Mouse (Mus musculus) MEL (cell line): Measurements from ENCODE around the gene Pf4. TPM values are rescaled to one million over a fixed set of nuclear protein-coding genes. Genes with fewer than 3 reads are reported as not detected.
A peak's percentile ranks its signal among the peaks of the same experiment; 100 is the strongest.

Source experiments
- DNase-seq: peaks from one replicate; pipeline ENCODE4 v3.0.0; 2011; ENCODE audit warnings: low read depth, low spot score
- H3K27ac ChIP-seq: 2 replicates; pipeline ENCODE4 v1.5.1; 2012; ENCODE audit warnings: low read depth, mild to moderate bottlenecking, control low read depth, low read length, moderate library complexity; ENCODE audit not compliant: control insufficient read depth
- H3K27me3 ChIP-seq, 2 experiments: fragments of 150-350 bp in 1 of 2; sonication (generic) in 1 of 2; 2 replicates each; pipeline ENCODE4 v1.6.1; 2012; ENCODE audit warnings: low read length in 2 of 2, mild to moderate bottlenecking in 2 of 2, improper control_type of control experiment in 1 of 2, moderate library complexity in 1 of 2; ENCODE audit not compliant: insufficient read depth in 2 of 2, control insufficient read depth in 1 of 2
- H3K36me3 ChIP-seq, 2 experiments: 2 replicates each; pipeline ENCODE4 v1.6.1; 2012 to 2014; ENCODE audit warnings: low read length in 2 of 2, improper control_type of control experiment in 1 of 2, inconsistent platforms in 1 of 2, mild to moderate bottlenecking in 1 of 2; ENCODE audit not compliant: insufficient read depth in 2 of 2, control insufficient read depth in 1 of 2
- H3K4me1 ChIP-seq, 2 experiments: fragments of 150-350 bp in 1 of 2; sonication (generic) in 1 of 2; 2 replicates each; pipeline ENCODE4 v1.6.1; 2012; ENCODE audit warnings: low read length in 2 of 2, improper control_type of control experiment in 1 of 2, mild to moderate bottlenecking in 1 of 2; ENCODE audit not compliant: insufficient read depth in 2 of 2, control insufficient read depth in 1 of 2
- H3K4me3 ChIP-seq, 2 experiments: fragments of 150-350 bp in 1 of 2; sonication (generic) in 1 of 2; 2 replicates each; pipeline ENCODE4 v1.5.1; 2012; ENCODE audit warnings: low read depth in 2 of 2, low read length in 2 of 2, mild to moderate bottlenecking in 2 of 2, moderate library complexity in 2 of 2, control low read depth in 1 of 2, improper control_type of control experiment in 1 of 2; ENCODE audit not compliant: control insufficient read depth in 1 of 2, insufficient read depth in 1 of 2
- H3K79me2 ChIP-seq: 2 replicates; pipeline ENCODE4 v1.6.1; 2012; ENCODE audit warnings: mild to moderate bottlenecking, low read length, moderate library complexity; ENCODE audit not compliant: control insufficient read depth, poor library complexity, insufficient read depth
- H3K9ac ChIP-seq: 2 replicates; pipeline ENCODE4 v1.6.1; 2012; ENCODE audit warnings: low read depth, mild to moderate bottlenecking, control low read depth, low read length, moderate library complexity; ENCODE audit not compliant: control insufficient read depth, poor library complexity, severe bottlenecking
- H3K9me3 ChIP-seq: fragments of 150-350 bp; sonication (generic); replicated peaks from 2 replicates; pipeline ENCODE4 v1.6.1; 2012; ENCODE audit warnings: mild to moderate bottlenecking, low read length, improper control_type of control experiment, moderate library complexity; ENCODE audit not compliant: insufficient read depth
- CHD1 ChIP-seq: IDR thresholded peaks from 2 replicates; pipeline ENCODE4 v1.6.1; 2012; ENCODE audit warnings: low read depth, mild to moderate bottlenecking, inconsistent platforms, low read length, improper control_type of control experiment
- CTCF ChIP-seq, 3 experiments: IDR thresholded peaks in 2 of 3; conservative IDR thresholded peaks in 1 of 3; 2 replicates each; pipeline ENCODE4 v1.5.1; 2011 to 2012; ENCODE audit warnings: low read length in 3 of 3, low read depth in 2 of 3, mild to moderate bottlenecking in 2 of 3, improper control_type of control experiment in 1 of 3, inconsistent platforms in 1 of 3, mixed read lengths in 1 of 3, moderate library complexity in 1 of 3; ENCODE audit not compliant: control insufficient read depth in 1 of 3, insufficient read depth in 1 of 3, poor library complexity in 1 of 3, severe bottlenecking in 1 of 3
- ELF1 ChIP-seq: IDR thresholded peaks from 2 replicates; pipeline ENCODE4 v1.6.1; 2014; ENCODE audit warnings: low read depth, mild to moderate bottlenecking, inconsistent platforms, low read length, improper control_type of control experiment, moderate library complexity
- JUND ChIP-seq: IDR thresholded peaks from 2 replicates; pipeline ENCODE4 v1.6.1; 2011; ENCODE audit warnings: low read depth, mild to moderate bottlenecking, improper control_type of control experiment, low read length
- KAT2A ChIP-seq: conservative IDR thresholded peaks from 2 replicates; pipeline ENCODE4 v1.6.1; 2012; ENCODE audit warnings: low read depth, low read length, improper control_type of control experiment, inconsistent platforms
- MAFK ChIP-seq: IDR thresholded peaks from 2 replicates; pipeline ENCODE4 v1.6.1; 2011; ENCODE audit warnings: low read depth, mild to moderate bottlenecking, low read length, improper control_type of control experiment, borderline replicate concordance
- MAX ChIP-seq: IDR thresholded peaks from 2 replicates; pipeline ENCODE4 v1.6.1; 2011; ENCODE audit warnings: low read length, improper control_type of control experiment
- NELFE ChIP-seq: IDR thresholded peaks from 2 replicates; pipeline ENCODE4 v1.6.1; 2011; ENCODE audit warnings: low read depth, low read length, improper control_type of control experiment
- POLR2A ChIP-seq, 2 experiments: IDR thresholded peaks; 2 replicates each; pipeline ENCODE4 v1.6.1; 2011 to 2012; ENCODE audit warnings: low read length in 2 of 2, mild to moderate bottlenecking in 2 of 2, control low read depth in 1 of 2, improper control_type of control experiment in 1 of 2, low read depth in 1 of 2, moderate library complexity in 1 of 2; ENCODE audit not compliant: control insufficient read depth in 1 of 2, insufficient read depth in 1 of 2, poor library complexity in 1 of 2
- POLR2AphosphoS2 ChIP-seq: IDR thresholded peaks from 2 replicates; pipeline ENCODE4 v1.6.1; 2011; ENCODE audit warnings: low read length, improper control_type of control experiment
- POLR2AphosphoS5 ChIP-seq: IDR thresholded peaks from 2 replicates; pipeline ENCODE4 v1.6.1; 2012; ENCODE audit warnings: low read depth, borderline replicate concordance, mild to moderate bottlenecking, inconsistent platforms, low read length, moderate library complexity, mixed read lengths
- RAD21 ChIP-seq: IDR thresholded peaks from 2 replicates; pipeline ENCODE4 v1.6.1; 2011; ENCODE audit warnings: mild to moderate bottlenecking, low read depth, low read length, improper control_type of control experiment
- SMC3 ChIP-seq: IDR thresholded peaks from 2 replicates; pipeline ENCODE4 v1.6.1; 2011; ENCODE audit warnings: low read depth, low read length, improper control_type of control experiment
- TBP ChIP-seq: IDR thresholded peaks from 2 replicates; pipeline ENCODE4 v1.8.0; 2011; ENCODE audit warnings: low read depth, low read length, improper control_type of control experiment
- UBTF ChIP-seq: IDR thresholded peaks from 2 replicates; pipeline ENCODE4 v1.6.1; 2012; ENCODE audit warnings: low read depth, mild to moderate bottlenecking, inconsistent platforms, low read length, improper control_type of control experiment, moderate library complexity, borderline replicate concordance; ENCODE audit not compliant: insufficient read depth
- ZC3H11A ChIP-seq: IDR thresholded peaks from 2 replicates; pipeline ENCODE4 v1.6.1; 2012; ENCODE audit warnings: low read depth, mild to moderate bottlenecking, inconsistent platforms, low read length, improper control_type of control experiment
- ZNF384 ChIP-seq: IDR thresholded peaks from 2 replicates; pipeline ENCODE4 v1.6.1; 2012; ENCODE audit warnings: low read depth, mild to moderate bottlenecking, inconsistent platforms, low read length, improper control_type of control experiment
- polyA plus RNA-seq, 2 experiments: library from polyadenylated mRNA; stranded (reverse) in 1 of 2; unstranded in 1 of 2; fragments of >175 nt in 1 of 2; fragments of >200 nt in 1 of 2; gene quantifications; 2 replicates each; pipeline versions ENCODE4 v1.2.1 to v1.2.4; 2012; ENCODE audit warnings: low replicate concordance in 2 of 2, low read depth in 1 of 2; ENCODE audit not compliant: insufficient read length in 2 of 2, insufficient read depth in 1 of 2, missing spikeins in 1 of 2
- total RNA-seq: library from RNA; depleted of rRNA; stranded (reverse); fragments of 300-350 nt; gene quantifications from 2 replicates; pipeline ENCODE4 v1.2.3, GENCODE M21; 2012

Pf4 gene
- total and polyA plus RNA-seq, 3 experiments = 283 to 393 TPM; not detected in 1

DNA sequence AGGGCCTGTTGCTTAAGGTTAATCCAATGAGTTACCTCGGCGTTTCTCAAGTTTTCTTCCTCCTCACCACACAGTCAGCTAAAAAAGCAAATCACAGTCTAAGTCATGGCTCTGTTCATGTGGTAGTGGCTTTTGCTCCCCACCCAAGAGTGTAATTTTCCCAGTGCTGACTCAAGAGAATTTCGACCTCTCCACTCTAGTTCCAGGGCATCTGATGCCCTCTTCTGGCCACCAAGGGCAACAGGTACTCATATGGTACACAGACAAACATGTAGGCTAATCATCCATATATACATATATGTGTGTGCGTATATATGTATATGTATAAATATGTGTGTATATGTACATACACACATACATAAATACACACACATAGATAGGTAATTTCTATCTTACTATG, 15.9 kb downstream of the Pf4 start:
- no peak overlapping the region for H3K27ac ChIP-seq
- H3K27me3 ChIP-seq = no peaks in the 10 kb centered on the region; a peak in 2 of 4 replicates
- DNase-seq = peak; percentile 58
- no peaks in the 10 kb centered on the region for H3K36me3 ChIP-seq
- no peak overlapping the region for H3K4me3 ChIP-seq
- H3K79me2 ChIP-seq = no peaks in the 10 kb centered on the region
- no peaks in the 10 kb centered on the region for H3K4me1 ChIP-seq
- no peak overlapping the region for H3K9ac ChIP-seq
- TF ChIP-seq ZC3H11A = peak; percentile 85
- TF ChIP-seq ZNF384 = no peak
- peak; percentile 77 for TF ChIP-seq RAD21
- TF ChIP-seq POLR2A (IDR thresholded peaks at IDR 0.05; ENCODE audit: control insufficient read depth in 1 of 2, insufficient read depth in 1 of 2, low read depth in 1 of 2, low read length in 2 of 2, poor library complexity in 1 of 2) = no peak
- peak; percentile 66; the same call in 1 of the 2 replicates for TF ChIP-seq MAFK
- TF ChIP-seq SMC3 = peak; percentile 95
- TF ChIP-seq CTCF (IDR thresholded peaks at IDR 0.05 in 2 of 3, conservative IDR thresholded peaks at IDR 0.05 in 1 of 3; ENCODE audit: control insufficient read depth in 1 of 3, insufficient read depth in 1 of 3, low read depth in 2 of 3, low read length in 3 of 3, poor library complexity in 1 of 3, severe bottlenecking in 1 of 3) = peak; percentile 47 to 80 (median 73)
- H3K9me3 ChIP-seq = no peaks in the 10 kb centered on the region

DNA sequence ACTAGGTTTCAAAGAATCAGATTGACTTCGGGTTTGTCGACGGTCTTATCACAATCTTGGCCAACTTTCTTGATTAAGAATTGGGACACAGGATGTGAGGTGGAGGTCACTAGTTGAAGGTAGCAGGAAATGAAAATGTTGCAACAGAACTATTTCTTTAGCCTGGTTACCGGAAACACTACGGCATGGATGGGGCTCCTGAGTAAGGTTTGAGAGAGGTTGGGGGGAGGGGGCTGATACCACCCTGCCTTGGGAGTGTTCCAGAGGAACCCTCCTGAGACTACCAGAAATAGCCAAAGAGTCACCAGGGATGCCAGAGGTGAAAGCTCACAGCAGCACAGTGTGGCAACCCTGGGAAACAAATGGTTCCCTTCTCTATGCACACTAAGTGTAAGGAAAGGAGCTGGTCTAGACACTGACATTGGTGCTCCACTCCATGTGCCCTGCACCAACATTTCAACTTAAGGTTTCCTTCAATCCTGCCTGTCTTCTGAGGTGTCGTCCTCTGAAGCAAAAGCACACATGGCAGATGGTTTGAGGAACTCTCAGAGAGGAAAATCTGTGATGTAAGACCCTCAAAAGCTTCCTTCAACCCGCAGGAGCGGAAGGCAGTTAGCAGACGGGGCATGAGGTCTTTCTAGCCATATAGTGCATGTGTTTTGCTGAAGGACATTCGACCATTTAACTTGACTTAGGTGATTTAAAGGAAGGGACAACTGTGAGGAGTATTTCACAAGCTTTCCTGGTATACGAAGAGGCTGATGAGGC, 17.3 kb downstream of the Pf4 start:
- H3K4me1 ChIP-seq = no peaks in the 10 kb centered on the region
- H3K79me2 ChIP-seq = no peaks in the 10 kb centered on the region
- DNase-seq = no peak
- no peak overlapping the region for H3K4me3 ChIP-seq
- H3K9me3 ChIP-seq = no peaks in the 10 kb centered on the region
- H3K27ac ChIP-seq = no peak overlapping the region
- no peaks in the 10 kb centered on the region for H3K36me3 ChIP-seq
- no peaks in the 10 kb centered on the region; a peak in 2 of 4 replicates for H3K27me3 ChIP-seq
- H3K9ac ChIP-seq = no peak overlapping the region
- TF ChIP-seq CHD1 = no peak
- no peak for TF ChIP-seq POLR2AphosphoS2
- TF ChIP-seq ELF1 = no peak
- no peak for TF ChIP-seq MAX
- TF ChIP-seq JUND = no peak
- no peak for TF ChIP-seq NELFE
- no peak for TF ChIP-seq KAT2A
- no peak for TF ChIP-seq TBP
- no peak for TF ChIP-seq POLR2AphosphoS5
- TF ChIP-seq MAFK = no peak
- no peak for TF ChIP-seq UBTF
